Mouse (Mus musculus): ENCODE results near the gene Trmt1.

DNA sequence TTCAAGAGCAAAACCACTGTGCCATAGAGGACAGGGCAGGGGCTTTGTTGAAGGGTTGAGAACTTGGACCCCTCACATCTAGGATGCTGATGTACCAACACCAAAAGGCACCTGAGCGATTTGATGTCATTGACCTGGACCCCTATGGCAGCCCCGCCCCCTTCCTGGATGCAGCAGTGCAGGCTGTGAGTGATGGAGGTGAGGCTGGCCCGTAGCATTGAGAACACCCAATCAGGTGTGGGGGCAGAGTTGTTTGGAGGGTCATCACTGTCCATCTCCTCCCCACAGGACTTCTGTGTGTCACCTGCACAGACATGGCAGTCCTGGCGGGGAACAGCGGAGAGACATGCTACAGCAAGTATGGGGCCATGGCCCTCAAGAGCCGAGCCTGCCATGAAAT lies 9.0 kb downstream of the Trmt1 start:
- TF ChIP-seq POLR2A (IDR thresholded peaks at IDR 0.05; ENCODE audit: control insufficient read depth, low read depth, low read length) (no peak), CTCF (IDR thresholded peaks at IDR 0.05; ENCODE audit: control insufficient read depth, insufficient read depth, insufficient replicate concordance, low read depth, low read length) (no peak)
